Mouse (Mus musculus): Measurements from ENCODE around the gene Ntm.

The Ntm gene

GRCm38 (mm10) chr9:29568571-29568970 lies 394.4 kb downstream of the Ntm start:
- no peak for DNase-seq

DNA sequence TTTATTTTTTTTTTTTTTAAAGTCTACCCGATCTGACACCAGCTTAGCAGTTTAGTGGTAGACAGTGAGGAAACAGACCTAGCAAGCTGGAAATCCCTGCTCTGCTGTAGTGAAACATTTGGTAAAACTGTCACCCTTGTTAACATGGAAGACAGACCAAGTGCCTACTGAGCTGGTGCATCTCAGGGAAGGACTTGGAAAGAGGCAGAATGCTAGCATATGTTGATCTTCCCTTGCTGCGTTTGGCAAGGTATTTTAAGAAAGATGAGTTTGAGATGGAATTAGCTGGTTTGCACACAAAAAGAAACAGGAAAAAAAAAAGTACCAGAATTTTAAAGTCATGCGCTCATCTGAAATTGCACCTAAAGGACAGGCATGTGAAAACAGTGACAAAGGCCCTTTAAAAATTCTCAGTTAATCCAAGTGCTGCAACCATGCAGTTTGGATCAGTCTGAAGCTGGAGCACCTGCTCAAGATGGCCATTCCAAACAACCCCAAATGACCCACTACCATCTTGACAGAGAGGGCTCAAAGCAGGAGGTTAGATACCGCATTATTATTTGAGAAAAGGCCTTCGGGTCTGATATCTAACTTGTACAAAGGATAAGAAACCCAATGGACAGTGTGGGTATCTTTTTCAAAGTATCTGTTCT lies 400.4 kb downstream of the Ntm start:
- DNase-seq: no peak

DNA sequence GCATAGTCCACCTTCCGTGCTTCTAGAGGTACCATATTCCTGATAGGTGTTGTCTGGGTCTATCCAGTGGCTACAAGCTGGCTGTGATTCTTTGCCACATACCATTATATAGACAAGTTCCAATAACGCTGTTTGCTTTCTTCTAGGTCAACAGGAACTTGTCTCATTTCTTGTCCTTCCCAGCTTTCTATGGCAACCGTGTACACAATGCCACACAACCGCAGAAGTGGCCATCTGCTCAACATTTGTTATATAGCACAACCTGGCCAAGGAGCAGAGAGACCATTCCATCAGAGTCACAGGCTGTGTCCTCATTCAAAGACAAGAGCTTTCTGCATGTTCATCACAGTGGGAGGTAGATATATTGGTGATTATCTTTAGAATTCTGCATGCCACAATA lies 404.0 kb downstream of the Ntm start:
- DNase-seq: no peak

DNA sequence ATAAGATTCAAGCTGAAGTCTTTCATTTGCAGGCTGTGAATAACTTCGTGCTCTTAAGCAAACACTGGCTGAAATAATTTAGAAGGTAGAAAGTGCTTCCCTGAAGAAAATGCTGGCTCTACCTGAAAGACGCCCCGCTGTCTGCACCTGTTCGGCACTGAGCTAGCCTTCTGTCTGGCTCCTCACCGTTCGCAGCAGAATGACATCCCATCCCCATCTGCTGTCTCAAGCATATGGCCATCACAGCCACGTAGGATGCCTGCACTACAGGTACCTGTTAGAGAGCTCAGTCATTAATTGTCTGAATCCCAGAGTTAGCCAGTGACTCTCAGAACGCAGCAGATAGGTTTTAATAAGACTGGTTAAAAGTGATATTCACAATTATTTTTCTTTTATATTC lies 412.4 kb downstream of the Ntm start:
- no peak for DNase-seq

- DNase-seq: no peak
Observed at GRCm38 (mm10) chr9:29550107-29550506, 412.8 kb downstream of the Ntm start.

GRCm38 (mm10) chr9:29536415-29536814 lies 426.5 kb downstream of the Ntm start:
- no peak for DNase-seq

GRCm38 (mm10) chr9:29534773-29535172 lies 428.2 kb downstream of the Ntm start:
- DNase-seq: no peak

DNA sequence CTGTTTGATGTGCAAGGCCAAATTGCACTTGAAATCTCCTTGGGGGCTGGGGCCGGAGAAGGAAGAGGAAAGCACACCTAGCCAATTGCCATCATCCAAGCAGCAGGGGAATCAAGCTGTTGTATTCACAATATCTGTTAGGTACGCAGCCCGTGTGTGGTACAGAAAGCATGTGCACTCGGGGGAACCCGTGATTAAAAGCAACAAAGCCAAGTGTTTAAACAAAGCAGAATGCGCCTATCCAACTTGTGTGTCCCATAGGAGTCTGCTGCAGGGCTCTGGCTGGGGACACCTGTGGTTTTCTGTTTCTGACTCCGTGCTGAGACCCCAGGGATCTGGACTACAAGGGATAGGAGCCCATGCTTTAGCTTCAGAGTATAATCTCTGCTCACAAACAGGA lies 428.6 kb downstream of the Ntm start:
- no peak for DNase-seq

DNA sequence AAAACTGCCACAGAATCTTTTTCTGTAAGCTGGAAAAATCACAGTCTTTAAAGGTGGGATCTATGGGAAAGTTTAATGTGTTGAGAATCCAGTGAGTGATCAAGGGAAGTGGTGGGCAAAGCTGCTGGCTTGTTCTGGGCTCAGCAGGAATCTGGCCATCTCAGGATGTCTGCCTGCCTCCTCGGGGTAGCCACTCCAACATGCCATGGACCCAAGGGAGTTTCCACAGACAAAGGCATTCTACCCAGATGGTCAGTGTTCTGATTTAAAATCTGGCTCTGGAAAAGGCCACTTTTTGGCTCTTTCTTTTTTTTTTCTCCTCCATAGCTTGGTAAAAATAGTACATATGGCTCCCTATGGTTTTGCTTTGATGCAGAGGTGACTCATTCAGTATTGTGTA lies 429.4 kb downstream of the Ntm start:
- DNase-seq: no peak

- no peak for DNase-seq
Observed at GRCm38 (mm10) chr9:29531147-29531917, 431.6 kb downstream of the Ntm start.

- no peak for DNase-seq
Observed at GRCm38 (mm10) chr9:29524109-29524508, 438.8 kb downstream of the Ntm start.

GRCm38 (mm10) chr9:29523221-29523620 lies 439.7 kb downstream of the Ntm start:
- DNase-seq: no peak

GRCm38 (mm10) chr9:29519181-29519580 lies 443.8 kb downstream of the Ntm start:
- no peak for DNase-seq

DNA sequence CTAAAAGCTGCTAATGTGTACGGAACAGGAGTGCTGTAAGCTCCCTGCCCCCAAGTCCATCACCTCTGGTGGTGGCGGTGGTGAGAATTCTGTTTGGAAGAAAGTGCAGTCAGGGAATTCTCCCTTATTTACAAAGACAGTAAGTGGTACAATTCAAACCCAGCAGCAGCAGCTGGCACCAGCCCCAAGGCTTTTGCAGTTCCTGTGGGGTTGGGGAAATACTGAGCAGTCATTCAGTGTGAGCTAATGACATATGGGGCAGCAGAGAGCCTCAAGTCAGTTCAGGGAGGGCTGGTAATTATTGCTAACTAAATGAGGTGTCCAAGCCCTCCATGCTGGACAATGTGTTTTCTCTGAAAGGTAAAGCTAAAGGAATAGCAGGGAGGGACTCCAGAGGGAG lies 446.3 kb downstream of the Ntm start:
- no peak for DNase-seq

DNA sequence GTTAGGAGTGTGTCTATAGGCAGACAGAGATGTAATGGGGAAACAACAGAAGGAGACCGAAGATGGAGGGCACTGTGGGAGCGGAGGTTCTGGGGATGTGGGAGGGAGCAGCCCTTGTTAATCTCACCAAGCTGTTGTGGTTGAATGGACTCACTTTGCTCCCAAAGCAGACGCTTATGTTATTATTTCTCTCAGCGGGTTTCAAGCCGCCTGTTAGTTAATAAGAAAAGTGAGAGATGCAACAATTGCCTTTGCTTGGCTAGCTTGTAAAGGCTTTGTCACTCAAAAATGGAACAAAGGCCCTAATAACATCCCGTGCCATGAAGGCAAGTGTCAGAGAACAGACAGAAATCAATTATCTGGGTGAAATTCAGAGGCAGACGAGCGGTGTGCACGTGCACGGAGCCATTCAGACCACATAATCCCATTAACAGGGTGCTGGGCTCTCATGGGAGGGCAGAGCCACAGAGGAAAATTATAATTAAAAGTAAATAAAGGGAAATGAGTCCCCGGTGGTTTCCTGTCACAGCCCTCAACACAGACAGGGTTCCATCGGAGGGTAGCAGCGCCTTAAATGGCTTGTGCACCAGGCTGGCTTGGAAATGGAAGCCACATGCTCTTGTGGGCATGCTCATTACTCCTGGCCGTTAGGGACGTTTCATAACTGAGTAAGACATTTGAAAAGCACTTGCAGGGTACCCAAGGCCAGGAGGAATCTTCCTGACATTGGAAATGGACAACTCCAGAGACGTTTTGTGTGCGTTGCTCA lies 448.2 kb downstream of the Ntm start:
- DNase-seq: no peak

- DNase-seq: no peak
Observed at GRCm38 (mm10) chr9:29496002-29496401, 466.9 kb downstream of the Ntm start.

- DNase-seq: no peak
Observed at GRCm38 (mm10) chr9:29482272-29482671, 480.7 kb downstream of the Ntm start.

DNA sequence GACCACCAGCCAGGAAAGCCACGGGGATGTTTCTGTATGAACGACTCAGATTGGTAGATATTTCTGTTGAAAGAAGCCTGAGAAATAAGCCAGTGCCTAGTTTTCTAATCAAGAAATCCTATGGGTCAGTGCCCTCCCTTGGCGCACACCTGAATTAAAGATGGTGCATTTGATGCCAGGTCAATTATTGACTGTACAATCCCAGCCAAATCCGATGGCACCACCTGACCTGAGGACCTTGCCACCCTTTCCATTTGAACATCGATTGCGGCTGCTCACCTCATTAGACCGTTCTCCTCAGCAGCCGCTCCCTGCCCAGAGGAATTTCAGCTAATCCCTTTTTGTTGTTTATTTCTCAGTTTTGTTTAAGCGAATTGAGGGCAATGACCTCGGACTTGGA lies 483.9 kb downstream of the Ntm start:
- no peak for DNase-seq

DNA sequence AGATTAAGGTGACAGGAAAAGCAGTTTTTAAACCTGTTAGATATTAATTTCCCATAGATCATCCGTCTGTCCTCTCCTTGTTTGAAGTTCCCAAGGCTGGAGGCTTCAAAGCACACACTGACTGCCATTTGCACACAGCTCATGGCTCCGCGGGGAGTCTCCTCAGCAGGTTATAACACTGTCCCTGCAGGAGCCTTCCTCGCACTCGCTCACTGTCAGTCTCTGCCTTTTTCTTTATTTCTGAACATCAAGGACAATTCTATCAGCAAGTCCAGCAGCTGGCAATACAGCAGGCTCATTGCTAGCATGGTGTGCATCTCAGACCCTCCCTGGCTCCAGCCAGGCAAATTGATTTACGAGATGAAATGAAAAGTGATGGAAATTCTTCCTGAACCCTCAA lies 485.7 kb downstream of the Ntm start:
- DNase-seq: no peak

DNA sequence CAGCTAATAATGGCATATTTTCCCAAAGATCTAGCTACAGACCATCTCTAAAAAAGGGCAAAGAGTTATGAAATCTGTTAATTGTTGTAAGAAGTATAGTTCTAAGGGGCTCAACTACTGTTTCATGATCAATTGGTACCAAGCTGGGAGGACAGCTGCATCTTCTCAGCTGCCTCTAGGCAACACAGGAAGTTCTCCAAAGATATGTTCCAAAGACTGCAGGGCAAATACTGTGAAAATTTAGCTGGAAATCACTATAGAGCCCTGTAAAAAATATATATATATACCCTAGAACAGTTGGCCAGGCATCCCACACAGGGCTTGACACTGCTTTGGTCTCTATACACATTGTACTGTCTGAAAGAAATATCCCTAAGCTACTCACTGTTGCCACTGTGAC lies 489.5 kb downstream of the Ntm start:
- DNase-seq: no peak

GRCm38 (mm10) chr9:29472226-29472625 lies 490.7 kb downstream of the Ntm start:
- DNase-seq: no peak

DNA sequence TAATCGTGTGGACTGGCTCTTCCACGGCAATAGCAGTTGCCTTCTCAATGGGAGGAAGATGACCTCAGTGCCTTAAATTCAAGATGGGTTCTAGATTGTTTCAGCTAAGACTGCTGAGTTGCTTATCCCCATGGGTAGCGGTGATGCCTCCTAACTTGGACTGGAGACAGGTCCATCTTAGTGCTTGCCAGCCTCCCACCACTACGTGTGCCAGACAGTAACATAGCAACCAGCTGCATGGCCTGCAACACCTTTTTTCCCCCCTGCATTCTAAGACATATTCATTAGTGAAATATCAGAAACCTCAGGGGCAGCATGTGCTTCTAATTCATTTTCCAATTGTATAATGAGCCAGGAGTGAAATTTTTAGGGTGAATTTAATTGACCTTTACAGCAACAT lies 498.2 kb downstream of the Ntm start:
- no peak for DNase-seq

DNA sequence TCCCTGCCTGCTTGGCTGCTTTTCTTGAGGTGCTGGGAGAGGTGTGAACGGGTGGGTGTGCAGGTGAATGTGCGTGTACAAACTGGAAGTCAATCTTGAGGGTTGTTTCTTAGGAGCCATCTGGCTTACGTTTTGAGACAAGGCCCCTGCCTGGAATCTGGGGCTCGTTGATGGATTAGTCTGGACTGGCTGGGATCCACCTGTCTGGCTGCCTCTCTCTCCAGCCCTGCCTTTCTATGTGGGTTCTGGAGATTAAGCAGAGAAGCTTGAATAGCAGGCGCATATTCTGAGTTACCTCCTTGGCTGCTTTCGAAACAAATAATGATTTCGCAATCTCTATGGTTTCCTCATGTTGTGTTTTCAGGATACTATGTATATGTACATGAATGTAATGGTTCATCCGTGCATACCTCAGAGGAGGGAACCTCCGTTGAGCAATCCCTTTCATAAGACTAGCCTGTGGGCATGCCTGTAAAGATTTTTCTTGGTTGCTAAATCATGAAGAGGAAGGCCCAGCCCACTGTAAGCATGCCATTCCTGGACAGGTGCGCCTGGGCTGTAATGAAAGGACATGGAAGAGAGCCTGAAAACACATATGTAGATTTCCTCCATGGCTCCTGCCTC lies 499.9 kb downstream of the Ntm start:
- no peak for DNase-seq

Measured in thymus, adult 18-20 months (tissue).